Mouse (Mus musculus) E14TG2a.4 (cell line): ENCODE data around the gene Ptprcap.

Source experiments
- H3K27me3 ChIP-seq: 2 replicates; pipeline ENCODE4 v1.6.1; 2014; ENCODE audit warnings: low read length, control low read depth; ENCODE audit not compliant: insufficient read depth
- H3K36me3 ChIP-seq: 2 replicates; pipeline ENCODE4 v1.6.1; 2014; ENCODE audit warnings: low read length, control low read depth; ENCODE audit not compliant: insufficient read depth
- H3K4me1 ChIP-seq: replicated peaks from 2 replicates; pipeline ENCODE4 v1.6.1; 2014; ENCODE audit warnings: low read depth, low read length, control low read depth
- H3K4me3 ChIP-seq: replicated peaks from 2 replicates; pipeline ENCODE4 v1.5.1; 2014; ENCODE audit warnings: mild to moderate bottlenecking, low read length
- H3K9me3 ChIP-seq: 2 replicates; pipeline ENCODE4 v1.6.1; 2014; ENCODE audit warnings: low read length, control low read depth
- CTCF ChIP-seq: conservative IDR thresholded peaks from 2 replicates; pipeline ENCODE4 v1.5.1; 2014; ENCODE audit warnings: low read length
- NANOG ChIP-seq: IDR thresholded peaks from 2 replicates; pipeline ENCODE4 v1.6.1; 2014; ENCODE audit warnings: borderline replicate concordance, low read length, mixed read lengths
- POU5F1 ChIP-seq: IDR thresholded peaks from 2 replicates; pipeline ENCODE4 v1.6.1; 2014; ENCODE audit warnings: low read length, borderline replicate concordance

Gene Ptprcap

DNA sequence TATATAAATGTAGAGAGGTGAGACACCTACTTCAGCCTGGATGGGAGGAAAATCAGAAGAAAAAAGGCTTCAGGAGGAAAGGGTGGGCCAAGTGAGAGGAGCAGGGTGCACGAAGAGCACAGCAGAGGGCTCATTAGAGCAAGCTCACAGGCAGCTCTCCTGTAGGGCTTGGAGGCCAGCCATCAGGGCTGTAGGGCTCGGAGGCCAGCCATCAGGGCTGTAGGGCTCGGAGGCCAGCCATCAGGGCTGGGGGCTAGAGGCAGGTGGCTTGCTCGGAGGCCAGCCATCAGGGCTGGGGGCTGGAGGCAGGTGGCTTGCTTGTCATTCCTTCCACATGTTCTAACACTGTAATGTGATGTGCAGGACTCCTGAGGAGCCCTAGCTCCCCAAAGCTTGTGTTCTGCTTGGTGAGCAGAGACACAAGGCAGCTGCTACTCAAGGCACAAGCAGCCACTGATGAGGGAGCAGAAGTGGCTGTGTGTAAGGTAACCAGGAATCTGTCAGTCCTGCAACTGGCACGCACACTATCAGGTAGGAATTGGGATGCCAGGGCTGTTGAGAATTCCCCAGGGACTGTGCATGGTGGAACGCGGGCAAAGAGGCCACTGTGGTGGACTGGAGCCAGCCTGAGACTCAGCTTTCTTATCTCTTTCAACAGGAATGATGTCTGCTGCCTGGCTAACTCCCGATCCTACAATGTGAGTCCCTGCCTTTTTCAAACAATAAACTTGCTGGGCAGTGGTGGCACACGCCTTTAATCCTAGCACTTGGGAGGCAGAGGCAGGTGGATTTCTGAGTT is 13.5 kb downstream of the Ptprcap start:
- TF ChIP-seq NANOG = no peak
- no peak for TF ChIP-seq POU5F1
- TF ChIP-seq CTCF = no peak
- peaks cover 6% of the 10 kb centered on the region; the same call in 1 of the 2 replicates for H3K27me3 ChIP-seq
- 0 out of 2 replicates have a peak, but pooled peaks cover under 1% of the 10 kb centered on the region for H3K36me3 ChIP-seq
- H3K4me1 ChIP-seq = peaks cover 80% of the 10 kb centered on the region
- H3K4me3 ChIP-seq = no peak overlapping the region
- H3K9me3 ChIP-seq = no peaks in the 10 kb centered on the region

DNA sequence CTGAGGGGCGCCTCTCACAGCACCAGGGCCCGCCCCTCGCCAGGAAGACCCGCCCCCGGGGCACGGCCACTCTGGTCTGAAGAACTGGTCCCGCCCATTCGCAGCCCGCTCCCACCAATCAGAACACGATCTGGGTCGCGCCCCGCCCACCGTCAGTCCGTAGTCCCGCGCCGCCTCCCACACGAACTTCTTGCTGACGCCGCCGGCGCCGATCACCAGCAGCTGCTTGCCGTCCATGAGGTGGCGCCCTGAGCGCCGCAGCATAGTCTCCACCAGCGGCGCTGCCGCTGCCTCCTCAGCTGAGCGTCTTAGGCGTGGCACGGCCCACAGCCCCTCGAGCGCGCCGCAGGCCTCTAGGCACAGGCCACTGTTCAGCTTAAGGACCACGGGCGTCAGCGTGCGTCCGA is 16.0 kb downstream of the Ptprcap start:
- Histone ChIP-seq H3K27me3 (peaks cover 6% of the 10 kb centered on the region; the same call in 1 of the 2 replicates), H3K36me3 (no peaks in the 10 kb centered on the region), H3K4me3 (peak overlapping the region; percentile 84), H3K4me1 (peaks cover 84% of the 10 kb centered on the region), H3K9me3 (no peaks in the 10 kb centered on the region)
- TF ChIP-seq NANOG (no peak), CTCF (no peak), POU5F1 (no peak)

DNA sequence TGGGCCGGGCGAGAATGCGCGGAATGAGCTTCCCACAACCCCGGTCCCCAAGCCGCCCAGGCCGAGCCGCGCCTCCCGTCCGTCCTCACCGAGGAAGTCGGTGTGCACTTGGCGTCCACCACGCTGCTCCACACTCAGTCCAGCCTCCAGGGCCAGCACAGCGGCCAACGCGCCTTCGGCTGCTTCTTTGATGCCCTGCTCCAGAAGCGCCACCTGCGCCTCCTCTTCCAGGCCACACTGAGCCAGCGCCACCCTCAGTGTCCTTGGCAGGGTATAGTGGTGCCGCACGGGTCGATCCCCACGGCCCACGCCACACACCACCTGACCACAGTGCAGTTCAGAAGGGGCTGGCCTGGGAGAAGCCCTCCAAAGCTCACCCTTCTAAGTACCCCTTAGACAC is 16.4 kb downstream of the Ptprcap start:
- Histone ChIP-seq H3K36me3 (no peaks in the 10 kb centered on the region), H3K9me3 (no peaks in the 10 kb centered on the region), H3K27me3 (peaks cover 6% of the 10 kb centered on the region; the same call in 1 of the 2 replicates), H3K4me3 (peak overlapping the region; percentile 84), H3K4me1 (peaks cover 84% of the 10 kb centered on the region)
- no peak for TF ChIP-seq POU5F1
- TF ChIP-seq CTCF = no peak
- no peak for TF ChIP-seq NANOG

DNA sequence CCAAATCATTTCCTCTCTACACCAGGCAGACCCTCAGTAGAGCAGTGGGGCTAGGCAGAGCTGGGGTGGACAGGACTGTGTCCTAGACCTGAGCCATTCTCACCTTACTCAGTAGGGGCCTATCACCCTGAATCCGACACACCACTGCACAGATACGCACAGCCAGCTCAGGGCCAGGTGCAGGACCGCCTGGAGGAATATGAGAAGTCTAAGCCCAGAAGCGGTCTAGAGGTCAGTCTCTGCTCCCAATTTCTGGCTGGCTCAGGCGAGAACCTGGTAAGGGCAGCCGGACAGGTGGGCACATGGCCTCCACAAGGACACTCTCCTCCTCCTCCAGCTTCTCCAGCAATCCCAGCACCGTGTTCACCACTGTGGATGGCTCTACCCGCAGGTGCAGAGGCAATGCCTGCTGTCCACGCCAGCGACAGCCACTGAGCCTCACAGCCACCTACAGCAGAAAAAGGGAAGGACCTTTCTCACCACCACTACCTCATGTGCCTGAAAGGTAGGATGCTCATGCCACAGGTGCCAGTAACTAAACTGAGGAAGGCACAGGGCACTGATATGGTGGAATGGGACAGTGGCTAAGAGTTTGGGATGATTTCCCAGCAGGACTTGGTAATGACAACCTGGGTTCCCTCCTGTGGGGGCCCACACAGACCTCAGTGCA is 17.5 kb downstream of the Ptprcap start:
- no peaks in the 10 kb centered on the region for H3K9me3 ChIP-seq
- no peaks in the 10 kb centered on the region for H3K36me3 ChIP-seq
- H3K4me1 ChIP-seq = peaks cover 84% of the 10 kb centered on the region
- peaks cover 7% of the 10 kb centered on the region; the same call in 1 of the 2 replicates for H3K27me3 ChIP-seq
- peak overlapping the region; percentile 84 for H3K4me3 ChIP-seq
- TF ChIP-seq CTCF (no peak), POU5F1 (no peak), NANOG (no peak)

DNA sequence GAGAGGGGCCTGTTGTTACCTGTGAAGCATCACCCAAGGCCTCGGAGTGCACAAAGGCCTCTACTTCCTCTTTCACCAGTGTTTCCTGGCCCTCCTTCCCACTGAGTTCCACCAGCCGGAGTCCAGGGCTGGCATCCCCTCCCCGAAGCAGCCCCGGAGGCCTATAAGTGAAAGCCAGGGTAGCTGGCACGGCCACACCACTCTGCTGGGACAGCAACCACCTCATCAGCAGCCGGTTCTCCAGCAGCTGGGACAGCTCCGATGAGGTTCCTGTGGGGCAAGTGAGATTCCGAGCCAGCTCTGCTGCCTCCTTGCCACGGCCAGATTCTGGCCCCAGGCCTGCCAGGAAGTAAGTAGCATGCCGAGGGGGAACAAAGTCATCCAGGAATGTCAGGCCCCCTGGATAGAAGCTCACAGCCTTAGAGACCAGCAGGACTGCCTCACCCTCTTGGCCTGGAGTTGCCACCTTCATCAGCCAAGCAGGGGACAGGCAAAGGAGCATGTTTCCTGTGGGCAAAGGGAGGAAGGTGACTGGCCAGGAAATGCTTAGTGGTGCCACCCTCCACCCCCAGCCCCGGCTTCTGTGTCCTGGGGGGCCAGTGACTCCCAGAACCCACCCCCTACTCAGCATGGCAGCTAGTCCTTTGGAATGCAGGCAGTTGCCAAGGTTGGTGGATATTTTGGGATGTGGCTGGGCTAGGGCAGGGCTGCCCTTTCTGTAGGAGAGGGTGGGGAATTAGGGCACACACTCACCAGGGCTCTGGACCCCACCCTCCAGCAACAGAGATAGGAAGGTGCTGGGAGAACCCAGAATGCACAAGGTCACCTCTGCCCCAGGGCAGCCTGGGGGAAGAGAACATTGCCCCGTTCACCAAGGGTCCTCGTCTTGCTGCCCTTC is 18.2 kb downstream of the Ptprcap start:
- TF ChIP-seq CTCF (no peak), POU5F1 (no peak), NANOG (no peak)
- Histone ChIP-seq H3K27me3 (peaks cover 11% of the 10 kb centered on the region; the same call in 1 of the 2 replicates), H3K4me1 (peaks cover 79% of the 10 kb centered on the region), H3K9me3 (no peaks in the 10 kb centered on the region), H3K4me3 (no peak overlapping the region), H3K36me3 (no peaks in the 10 kb centered on the region)

DNA sequence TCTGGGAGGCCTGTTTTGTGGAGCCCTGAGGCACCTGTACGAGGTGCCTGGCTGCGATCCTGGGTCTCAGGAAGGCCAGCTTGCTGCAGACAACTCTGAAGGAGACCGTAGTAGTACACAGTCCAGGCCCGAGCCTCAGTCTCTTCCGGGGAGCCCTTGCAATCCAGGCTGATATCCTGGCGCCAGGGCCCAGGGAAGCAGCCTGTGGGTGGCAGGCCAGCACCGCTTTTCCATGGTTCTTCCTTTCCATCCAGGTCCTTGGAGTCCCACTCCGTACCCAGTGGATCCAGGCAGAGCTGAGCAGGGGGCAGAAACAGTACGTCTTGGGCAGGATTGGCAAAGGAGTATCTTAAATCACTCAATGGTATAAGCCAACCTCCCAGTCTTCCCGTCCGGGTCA is 19.5 kb downstream of the Ptprcap start:
- Histone ChIP-seq H3K36me3 (no peaks in the 10 kb centered on the region), H3K4me1 (peaks cover 77% of the 10 kb centered on the region), H3K9me3 (no peaks in the 10 kb centered on the region), H3K27me3 (peaks cover 15% of the 10 kb centered on the region; the same call in 1 of the 2 replicates), H3K4me3 (peak overlapping the region; percentile 39)
- TF ChIP-seq POU5F1 (no peak), NANOG (no peak), CTCF (no peak)

DNA sequence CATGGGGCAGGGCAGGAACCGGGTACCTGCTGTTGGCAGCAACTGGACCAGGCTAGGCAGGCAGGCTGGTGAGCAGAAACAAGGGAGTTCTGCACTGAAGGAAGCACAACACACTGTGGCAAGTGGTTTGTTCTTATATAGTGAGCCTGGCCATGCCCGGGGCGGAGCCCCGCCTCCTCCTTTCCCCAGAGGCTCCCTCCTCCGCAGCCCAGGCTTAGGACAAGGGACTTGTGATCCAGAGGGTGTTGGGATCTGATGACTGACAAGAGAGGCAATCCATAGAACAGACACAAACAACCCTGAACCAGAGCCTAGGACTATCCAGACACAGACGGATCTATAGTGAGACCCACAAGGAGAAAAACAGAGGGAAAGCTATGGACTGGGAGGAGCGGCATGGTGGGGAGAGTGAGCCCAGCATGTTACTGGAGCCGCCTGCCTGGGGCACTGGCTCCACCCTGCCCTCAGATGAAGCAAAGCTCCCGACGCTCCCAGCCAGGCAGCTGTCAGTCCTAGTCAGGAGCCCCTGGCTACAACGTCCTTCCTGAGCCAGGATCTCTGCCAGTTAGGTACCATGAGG is 22.1 kb downstream of the Ptprcap start, which contains the start of gene Carns1:
Gene Carns1, minus strand, starts transcription at position 112 of the 580 bp plus-strand sequence.
- H3K4me1 ChIP-seq = peaks cover 59% of the 10 kb centered on the region
- no peak for TF ChIP-seq CTCF
- no peak for TF ChIP-seq NANOG
- no peak for TF ChIP-seq POU5F1
- peaks cover 15% of the 10 kb centered on the region; the same call in 1 of the 2 replicates for H3K27me3 ChIP-seq
- H3K4me3 ChIP-seq = peak within 1 kb of the TSS; percentile 50
- H3K9me3 ChIP-seq = no peaks in the 10 kb centered on the region
- no peaks in the 10 kb centered on the region for H3K36me3 ChIP-seq
